Mouse (Mus musculus) limb, embryonic 14.5 days (tissue): ENCODE results near the gene Sptan1. TPM values are rescaled to one million over a fixed set of nuclear protein-coding genes. Genes with fewer than 3 reads are reported as not detected.

Experiments
- ATAC-seq: fragments of 200-750 bp; cut with Nextera tagmentation; 2 replicates; pipeline ENCODE4 v1.8.0; 2017; ENCODE audit warnings: low read depth, moderate number of reproducible peaks, moderate TSS enrichment; ENCODE audit not compliant: low FRiP score
- DNase-seq: peaks from one replicate; pipeline ENCODE4 v3.0.0-alpha.2; 2015; ENCODE audit warnings: low spot score
- H3K27ac ChIP-seq: fragments of 300-500 bp; sonication (generic); replicated peaks from 2 replicates; pipeline ENCODE4 v1.5.1; 2014; ENCODE audit warnings: low read depth, mild to moderate bottlenecking, low read length, moderate library complexity, mixed read lengths
- H3K27me3 ChIP-seq: fragments of 300-500 bp; sonication (generic); 2 replicates; pipeline ENCODE4 v1.6.1; 2014; ENCODE audit warnings: low read length, mixed read lengths; ENCODE audit not compliant: control insufficient read depth, insufficient read depth
- H3K36me3 ChIP-seq: fragments of 300-500 bp; sonication (generic); 2 replicates; pipeline ENCODE4 v1.6.1; 2014; ENCODE audit warnings: mild to moderate bottlenecking, low read length, moderate library complexity, mixed read lengths; ENCODE audit not compliant: control insufficient read depth, insufficient read depth
- H3K4me1 ChIP-seq: fragments of 300-500 bp; sonication (generic); 2 replicates; pipeline ENCODE4 v1.6.1; 2014; ENCODE audit warnings: antibody characterized with exemption, low read length, mixed read lengths; ENCODE audit not compliant: control insufficient read depth, insufficient read depth
- H3K4me2 ChIP-seq: fragments of 300-500 bp; sonication (generic); replicated peaks from 2 replicates; pipeline ENCODE4 v1.6.1; 2014; ENCODE audit warnings: low read depth, mild to moderate bottlenecking, low read length, moderate library complexity; ENCODE audit not compliant: severe bottlenecking
- H3K4me3 ChIP-seq: fragments of 300-500 bp; sonication (generic); replicated peaks from 2 replicates; pipeline ENCODE4 v1.5.1; 2014; ENCODE audit warnings: low read length
- H3K9ac ChIP-seq: fragments of 300-500 bp; sonication (generic); 2 replicates; pipeline ENCODE4 v1.6.1; 2014; ENCODE audit warnings: mild to moderate bottlenecking, low read depth, low read length, moderate library complexity; ENCODE audit not compliant: severe bottlenecking
- H3K9me3 ChIP-seq: fragments of 300-500 bp; sonication (generic); 2 replicates; pipeline ENCODE4 v1.6.1; 2016; ENCODE audit warnings: low read length; ENCODE audit not compliant: control insufficient read depth
- POLR2A ChIP-seq: fragments of 200-500 bp; IDR thresholded peaks from 2 replicates; pipeline ENCODE4 v1.8.0; 2012; ENCODE audit warnings: inconsistent platforms, mild to moderate bottlenecking, moderate library complexity, borderline replicate concordance; ENCODE audit not compliant: insufficient read depth, insufficient read length; ENCODE audit errors: extremely low read depth
- WGBS: fragments of 180-500 bp; shearing (Covaris S2); extraction: QIAGEN DNeasy Blood & Tissue Kit; methylation state at CpG from one replicate; pipeline ENCODE4 v1.1.7; 2014; 5-methylcytosine and 5-hydroxymethylcytosine counted together
- polyA plus RNA-seq, 2 experiments: library from polyadenylated mRNA; depleted of rRNA in 1 of 2; stranded (reverse) in 1 of 2; unstranded in 1 of 2; fragments of >200 nt; fragmentation: Nextera tagmentation in 1 of 2; extraction: Ambion mirVana in 1 of 2; gene quantifications; 2 replicates each; pipeline versions ENCODE4 v1.2.1 to v1.2.3; 2012 to 2014

Sptan1 gene
- polyA plus RNA-seq, 2 experiments = 153 to 206 TPM

- 96% methylated on average over 5 of the region's 5 CpGs for WGBS
- Histone ChIP-seq H3K4me1 (no peaks in the 10 kb centered on the region), H3K4me3 (no peak overlapping the region), H3K9ac (no peak overlapping the region), H3K9me3 (no peaks in the 10 kb centered on the region), H3K4me2 (no peak overlapping the region), H3K27me3 (no peaks in the 10 kb centered on the region), H3K27ac (no peak overlapping the region), H3K36me3 (peaks cover 91% of the 10 kb centered on the region)
- no peak for DNase-seq
- TF ChIP-seq POLR2A = no peak
- ATAC-seq = no peak
Observed at GRCm38 (mm10) chr2:29948896-29949295, 16.5 kb upstream of the Sptan1 start.

GRCm38 (mm10) chr2:29961246-29961645, 4.1 kb upstream of the Sptan1 start:
- no peak overlapping the region for H3K9ac ChIP-seq
- H3K27ac ChIP-seq = no peak overlapping the region
- ATAC-seq (no peak), DNase-seq (no peak)
- H3K9me3 ChIP-seq = no peaks in the 10 kb centered on the region
- no peaks in the 10 kb centered on the region for H3K4me1 ChIP-seq
- WGBS = 96% methylated on average over 7 of the region's 7 CpGs
- TF ChIP-seq POLR2A = no peak
- no peak overlapping the region for H3K4me3 ChIP-seq
- H3K27me3 ChIP-seq = no peaks in the 10 kb centered on the region
- no peak overlapping the region for H3K4me2 ChIP-seq
- H3K36me3 ChIP-seq = peaks cover 35% of the 10 kb centered on the region

GRCm38 (mm10) chr2:29964354-29965249, 758 bp upstream of the Sptan1 start:
- H3K36me3 ChIP-seq = peaks cover 22% of the 10 kb centered on the region
- peak overlapping the region; percentile 51 for H3K4me2 ChIP-seq
- no peaks in the 10 kb centered on the region for H3K27me3 ChIP-seq
- 13% methylated on average over 10 of the region's 10 CpGs for WGBS
- peaks cover 19% of the 10 kb centered on the region for H3K4me1 ChIP-seq
- ATAC-seq (no peak), DNase-seq (no peak)
- H3K27ac ChIP-seq = peak overlapping the region; percentile 83
- TF ChIP-seq POLR2A = no peak
- peak overlapping the region; percentile 96 for H3K9ac ChIP-seq
- peak overlapping the region; percentile 98 for H3K4me3 ChIP-seq
- H3K9me3 ChIP-seq = no peaks in the 10 kb centered on the region

GRCm38 (mm10) chr2:29965906-29966305, 546 bp downstream of the Sptan1 start:
- DNase-seq = peak; percentile 60

GRCm38 (mm10) chr2:29966826-29967225, 1.5 kb downstream of the Sptan1 start:
- no peak for TF ChIP-seq POLR2A
- no peak for ATAC-seq
- Histone ChIP-seq H3K4me2 (peak overlapping the region; percentile 50), H3K9ac (no peak overlapping the region), H3K27me3 (no peaks in the 10 kb centered on the region), H3K4me1 (peaks cover 22% of the 10 kb centered on the region), H3K9me3 (no peaks in the 10 kb centered on the region), H3K36me3 (peaks cover 21% of the 10 kb centered on the region; the same call in 1 of the 2 replicates), H3K4me3 (peak overlapping the region; percentile 98), H3K27ac (no peak overlapping the region)
- DNase-seq = no peak
- 64% methylated on average over 2 of the region's 2 CpGs for WGBS

More at GRCm38 (mm10) chr2:29965906-29966305, 546 bp downstream of the Sptan1 start:
- peak; percentile 1; the same call in 1 of the 2 replicates for ATAC-seq
- H3K36me3 ChIP-seq = peaks cover 21% of the 10 kb centered on the region; the same call in 1 of the 2 replicates
- peak overlapping the region; percentile 83 for H3K27ac ChIP-seq
- no peaks in the 10 kb centered on the region for H3K27me3 ChIP-seq
- H3K4me3 ChIP-seq = peak overlapping the region; percentile 98
- peak overlapping the region; percentile 50 for H3K4me2 ChIP-seq
- WGBS = under 1% methylated on average over 26 of the region's 41 CpGs
- peak overlapping the region; percentile 96 for H3K9ac ChIP-seq
- H3K9me3 ChIP-seq = no peaks in the 10 kb centered on the region
- H3K4me1 ChIP-seq = peaks cover 19% of the 10 kb centered on the region
- TF ChIP-seq POLR2A = no peak
